Mouse (Mus musculus) gastrocnemius, postnatal 14 days (tissue): ENCODE data around the gene Tmem201. TPM values are rescaled to one million over a fixed set of nuclear protein-coding genes. Genes with fewer than 3 reads are reported as not detected.
"Not testable (repeated sequence)": the region's sequence is repeated elsewhere in the genome, so short reads cannot be mapped to it uniquely, and the experiment has no call there.

Experiments used
- DNase-seq: peaks from one replicate; pipeline ENCODE4 v3.0.0; 2021; ENCODE audit warnings: mixed read lengths
- intact Hi-C: fragments of 180-260 bp; cut with DNase I; formaldehyde crosslinking; loops from one replicate; pipeline ENCODE4 v1.15.1; 2025; ENCODE audit warnings: low total_unique reads
- total RNA-seq, 2 experiments: library from RNA; stranded (reverse); gene quantifications; 2 replicates each; pipeline ENCODE4 v1.2.3; 2021

The Tmem201 gene
- total RNA-seq, 2 experiments from 2014 or later = 37.3 to 40.4 TPM

DNA sequence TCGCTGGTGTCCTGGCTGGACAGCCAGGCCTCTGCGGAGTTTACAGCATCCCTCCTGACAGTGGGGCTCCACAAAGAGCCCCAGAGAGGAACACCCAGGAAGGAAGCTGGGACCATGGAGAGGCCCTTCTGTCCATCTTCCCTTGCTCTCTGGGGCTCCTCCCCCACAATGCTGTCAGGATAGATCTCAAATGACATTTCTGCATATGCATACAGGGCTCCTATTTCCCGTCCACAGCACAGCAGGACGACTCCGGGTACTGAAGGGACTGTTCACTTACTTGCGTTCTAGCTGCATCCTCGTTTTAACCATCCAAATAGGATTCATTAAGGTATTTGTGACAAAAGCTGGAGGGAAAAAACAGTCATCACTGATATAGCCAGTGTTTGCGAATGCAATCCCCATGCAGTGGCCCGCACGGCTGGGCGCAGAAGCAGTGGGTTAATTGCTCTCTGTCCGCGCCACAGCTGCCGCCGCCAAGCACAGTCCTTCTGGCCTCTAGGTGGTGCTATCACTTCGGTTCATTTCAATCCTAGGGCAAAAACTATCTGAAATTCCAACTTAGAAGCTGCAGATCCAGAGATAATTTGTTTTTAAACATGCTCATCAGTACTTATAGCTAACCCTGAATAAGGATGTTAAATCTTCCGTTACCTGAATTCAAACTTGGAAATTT lies 14.4 kb upstream of the Tmem201 start:
- DNase-seq = peak; percentile 68
- intact Hi-C loops = loop anchor here (10.0 kb wide), 1 partner anchor 53 kb away; no protein-coding TSS in a partner anchor

DNA sequence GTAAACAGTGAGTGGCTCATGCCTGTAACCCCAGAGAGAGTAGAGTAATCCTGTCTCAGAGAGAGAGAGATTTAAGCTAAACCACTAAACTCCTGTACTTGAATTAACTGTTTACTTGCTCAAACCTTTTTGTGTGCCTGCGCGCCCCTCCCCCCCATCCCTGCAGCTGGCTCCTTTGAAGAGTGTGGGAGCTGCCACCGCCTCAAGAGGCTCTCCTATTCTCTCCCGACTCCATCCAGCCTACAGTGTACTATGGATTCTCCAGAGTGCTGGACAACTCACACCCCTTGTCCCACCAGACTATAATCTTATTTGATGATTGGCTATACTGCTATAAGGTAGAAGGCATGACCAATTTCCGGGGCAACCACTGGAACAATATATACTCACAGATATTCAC lies 12.8 kb upstream of the Tmem201 start:
- intact Hi-C loops = loop anchor here (10.0 kb wide), 1 partner anchor 54 kb away; no protein-coding TSS in a partner anchor
- no peak for DNase-seq

- intact Hi-C loops = loop anchor here (10.0 kb wide), 2 partner anchors 55 to 215 kb away; no protein-coding TSS in a partner anchor
- not testable (repeated sequence) for DNase-seq
Observed at GRCm38 (mm10) chr4:149749663-149750015, 11.8 kb upstream of the Tmem201 start.

- intact Hi-C loops = loop anchor here (10.0 kb wide), 1 partner anchor 216 kb away; no protein-coding TSS in a partner anchor
- DNase-seq = no peak
Observed at GRCm38 (mm10) chr4:149749003-149749662, 11.3 kb upstream of the Tmem201 start.

DNA sequence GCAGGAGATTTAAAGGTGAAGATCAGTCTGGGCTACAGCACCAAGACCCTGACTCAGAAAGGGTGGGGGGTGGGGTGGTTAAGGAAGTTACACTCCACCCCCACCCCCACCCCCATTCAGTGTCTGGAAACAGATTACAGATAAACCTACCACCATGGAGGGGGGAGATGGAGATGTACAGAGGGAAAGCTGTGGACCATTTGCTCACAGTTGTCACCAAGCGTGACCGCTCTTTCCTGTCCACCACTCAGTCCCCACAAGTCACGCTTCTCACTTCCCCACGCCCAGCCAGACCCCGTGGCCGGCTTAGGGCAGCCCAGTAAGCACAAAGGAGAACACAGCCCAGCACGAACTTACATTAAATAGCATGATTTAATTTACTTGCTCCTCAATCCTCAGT lies 6.3 kb upstream of the Tmem201 start:
- no peak for DNase-seq
- intact Hi-C loops = loop anchor here (10.0 kb wide), 1 partner anchor 221 kb away; no protein-coding TSS in a partner anchor

DNA sequence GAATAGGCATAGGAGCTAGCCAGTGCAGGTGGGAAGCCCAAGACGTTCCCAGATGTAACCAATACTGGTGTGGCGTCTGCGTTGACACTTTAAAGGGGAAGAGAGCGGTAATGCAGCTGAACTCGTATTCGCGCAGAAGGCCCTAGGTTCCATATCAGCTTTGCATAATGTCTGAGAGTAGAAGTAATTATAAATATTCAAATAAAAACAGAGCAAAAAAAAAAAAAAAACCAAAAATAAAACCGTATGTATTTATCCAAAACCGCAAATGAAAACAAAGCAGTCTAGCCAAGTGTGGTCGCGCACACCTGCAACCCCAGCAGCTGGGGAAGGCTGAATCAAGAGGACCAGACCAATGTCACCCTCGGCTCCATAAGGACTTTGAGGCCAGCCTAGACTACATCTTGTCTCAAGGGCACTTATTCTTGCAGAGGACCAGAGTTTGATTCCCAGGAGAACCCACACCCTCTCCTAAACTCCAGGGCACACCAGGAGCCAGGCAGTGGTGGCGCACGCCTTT lies 4.2 kb upstream of the Tmem201 start:
- no peak for DNase-seq
- intact Hi-C loops = loop anchor here (10.0 kb wide), 1 partner anchor 223 kb away; no protein-coding TSS in a partner anchor

DNA sequence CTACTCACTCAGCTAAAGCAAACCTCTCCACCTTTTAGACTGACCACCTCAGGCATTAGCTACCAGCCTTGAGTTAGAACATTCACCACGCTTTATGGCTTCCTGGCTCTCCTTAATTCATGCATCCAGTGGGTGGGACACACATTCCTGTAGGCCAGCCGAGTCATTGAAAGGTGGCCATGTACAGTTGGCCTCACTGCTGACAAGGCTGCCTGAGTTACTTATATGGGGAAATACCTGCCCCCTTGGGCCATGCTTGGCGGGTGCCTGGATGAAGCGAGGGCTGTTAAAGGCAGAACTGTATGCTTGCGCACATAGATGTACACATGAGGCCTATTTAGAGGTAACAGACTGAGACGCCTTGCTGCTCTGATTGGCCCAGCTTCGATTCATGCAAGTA lies 2.5 kb upstream of the Tmem201 start:
- intact Hi-C loops = loop anchor here (10.0 kb wide), 1 partner anchor 224 kb away; no protein-coding TSS in a partner anchor
- no peak for DNase-seq

GRCm38 (mm10) chr4:149739478-149739877 lies 1.6 kb upstream of the Tmem201 start:
- DNase-seq = no peak
- intact Hi-C loops = no loop called here

DNA sequence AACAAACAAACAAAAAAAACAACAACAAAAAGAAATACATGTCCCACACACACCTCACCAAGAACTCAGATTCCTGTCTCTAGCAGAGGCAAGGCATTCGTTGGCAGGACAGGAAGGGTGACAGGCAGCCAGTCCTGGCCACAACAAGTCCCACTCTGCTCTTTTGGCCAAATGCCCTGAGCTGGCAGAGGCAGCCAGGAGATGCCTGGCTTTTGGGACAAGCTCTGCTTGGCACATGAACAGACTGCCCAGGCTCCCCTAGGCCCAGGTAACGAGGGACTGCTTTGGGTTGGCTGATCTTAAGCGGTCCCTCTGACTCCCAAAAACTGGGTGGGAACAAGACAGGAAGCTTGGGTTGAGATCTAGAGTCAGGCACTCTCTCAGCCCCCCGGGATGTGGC lies 1.3 kb downstream of the Tmem201 start:
- peak; percentile 75 for DNase-seq
- intact Hi-C loops = no loop called here

GRCm38 (mm10) chr4:149735624-149736250 lies 2.1 kb downstream of the Tmem201 start:
- intact Hi-C loops = no loop called here
- DNase-seq = peak; percentile 2

DNA sequence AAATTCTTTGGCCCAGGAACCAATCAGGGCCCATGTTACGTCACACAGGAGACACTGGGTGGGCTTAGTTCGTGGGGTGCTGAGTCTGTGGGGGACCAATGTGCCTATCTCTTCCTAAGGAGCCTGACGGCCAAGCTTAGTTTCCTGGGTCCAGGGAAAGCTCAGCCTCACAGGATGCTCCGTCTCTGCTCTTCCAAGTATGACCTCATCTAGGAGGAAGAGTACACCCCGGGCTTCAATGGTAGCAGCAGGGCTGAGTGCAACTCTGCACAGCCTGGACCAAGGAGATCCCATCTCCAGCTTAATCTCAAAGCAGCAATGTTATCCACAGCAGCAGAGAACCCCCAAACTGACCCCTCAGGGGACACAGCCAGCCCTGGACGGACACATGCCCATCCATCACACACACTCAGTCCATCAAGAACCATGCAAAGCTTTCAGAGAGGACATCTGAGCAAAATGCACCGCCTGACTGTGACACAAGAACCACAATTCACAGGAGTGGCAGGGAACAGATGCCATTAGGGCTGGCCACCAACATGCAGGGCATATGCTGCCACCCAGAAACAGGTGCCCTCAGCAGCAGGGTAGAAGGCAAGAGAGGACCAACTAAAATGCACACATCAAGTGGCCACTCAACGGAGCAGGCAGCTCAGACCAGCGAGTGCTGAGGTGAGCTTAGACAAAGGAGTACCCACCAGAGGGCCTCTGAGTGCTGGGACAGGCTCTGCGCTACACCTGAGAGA lies 2.9 kb downstream of the Tmem201 start:
- intact Hi-C loops = no loop called here
- no peak for DNase-seq

DNA sequence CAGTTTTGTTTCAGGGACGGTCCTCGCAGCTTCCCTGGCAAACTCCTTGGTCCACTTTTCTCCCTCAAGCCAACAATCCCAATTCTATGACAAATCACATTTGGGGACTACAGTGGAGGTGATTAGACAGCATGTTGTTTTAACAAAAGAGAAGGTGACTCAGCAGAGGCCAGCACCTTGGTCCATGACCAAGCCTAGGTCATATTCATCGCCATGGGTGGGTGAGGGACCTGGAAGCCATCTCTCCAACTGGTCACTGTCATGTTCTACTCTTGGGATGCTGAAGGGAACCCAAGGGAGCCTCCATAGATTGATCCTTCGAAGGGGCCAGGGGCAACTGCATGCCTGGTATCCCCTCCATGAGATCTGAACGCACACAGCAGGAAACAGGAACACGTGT lies 3.6 kb downstream of the Tmem201 start:
- DNase-seq = no peak
- intact Hi-C loops = no loop called here

- DNase-seq = no peak
- intact Hi-C loops = no loop called here
Observed at GRCm38 (mm10) chr4:149733748-149734147, 4.1 kb downstream of the Tmem201 start.

DNA sequence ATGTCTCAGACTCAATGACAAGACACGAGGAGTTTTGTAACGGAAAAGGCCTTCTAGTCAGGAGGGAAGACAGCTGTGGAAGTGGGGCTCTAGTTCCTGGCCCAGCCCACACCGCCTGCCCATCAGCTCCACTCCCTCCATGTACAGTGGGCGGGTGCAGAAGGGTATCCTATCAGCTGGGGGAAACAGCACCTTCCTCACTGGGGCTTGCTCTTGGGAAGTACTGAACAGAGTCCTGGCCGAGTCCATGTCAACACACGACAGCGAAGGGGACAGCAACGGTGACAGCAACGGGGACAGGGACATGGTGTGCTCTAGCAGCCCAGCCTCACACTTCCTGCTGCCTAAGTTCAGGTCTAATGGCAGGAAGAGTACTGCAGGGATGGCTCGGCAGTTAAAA lies 5.0 kb downstream of the Tmem201 start:
- DNase-seq = no peak
- intact Hi-C loops = no loop called here

- intact Hi-C loops = no loop called here
- DNase-seq = no peak
Observed at GRCm38 (mm10) chr4:149732313-149732712, 5.5 kb downstream of the Tmem201 start.

GRCm38 (mm10) chr4:149730827-149731226 lies 7.0 kb downstream of the Tmem201 start:
- intact Hi-C loops = no loop called here
- no peak for DNase-seq

- no peak for DNase-seq
Observed at GRCm38 (mm10) chr4:149728810-149729209, 9.0 kb downstream of the Tmem201 start.

GRCm38 (mm10) chr4:149727636-149728035 lies 10.2 kb downstream of the Tmem201 start:
- intact Hi-C loops = loop anchor here (10.0 kb wide), 1 partner anchor 173 kb away; no protein-coding TSS in a partner anchor
- no peak for DNase-seq

More at GRCm38 (mm10) chr4:149728810-149729209, 9.0 kb downstream of the Tmem201 start:
- intact Hi-C loops = loop anchor here (10.0 kb wide), 1 partner anchor 174 kb away; no protein-coding TSS in a partner anchor

- DNase-seq = peak; percentile 85
- intact Hi-C loops = loop anchor here (10.0 kb wide), 1 partner anchor 171 kb away; no protein-coding TSS in a partner anchor
Observed at GRCm38 (mm10) chr4:149725661-149726350, 12.0 kb downstream of the Tmem201 start.
